Mouse (Mus musculus): ENCODE data around the gene Gm17124.
"Not testable (repeated sequence)": the region's sequence is repeated elsewhere in the genome, so short reads cannot be mapped to it uniquely, and the experiment has no call there.

The Gm17124 gene

GRCm38 (mm10) chr14:42599782-42600181 lies at the start of gene Gm17124:
Gene Gm17124 (minus strand): TSS chr14:42599882.
- in situ Hi-C loops (cut with MboI; ENCODE audit: low pct_unique_long_range_greater_than_20kb in 1 of 2, low sequenced_read_pairs in 2 of 2, unreplicated experiment in 1 of 2), result not testable (repeated sequence)

DNA sequence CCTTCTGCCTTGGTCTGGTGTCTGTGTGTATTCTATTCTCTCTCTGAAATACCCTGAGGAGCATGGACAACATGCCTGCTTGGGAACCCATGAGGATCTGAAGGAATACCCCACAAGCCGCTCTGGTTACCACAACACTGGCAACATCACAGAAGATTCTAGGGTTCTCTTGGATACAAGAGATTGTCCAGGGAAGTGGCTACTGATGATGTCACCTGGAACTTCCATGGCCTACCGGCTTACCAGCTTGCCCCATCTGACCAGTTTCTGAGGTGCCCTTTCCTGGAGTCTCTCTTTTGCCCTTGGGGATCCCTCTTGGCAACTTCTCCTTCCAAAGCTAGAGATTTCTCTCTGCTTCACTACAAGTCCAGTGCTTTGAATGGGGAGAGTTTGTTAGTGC lies 42.1 kb upstream of the Gm17124 start, which contains the start of gene Gm3633:
Gene Gm3633, minus strand, starts transcription at position 101 of the 400 bp plus-strand sequence.
- in situ Hi-C loops (cut with MboI; ENCODE audit: low pct_unique_long_range_greater_than_20kb in 1 of 2, low sequenced_read_pairs in 2 of 2, unreplicated experiment in 1 of 2), result not testable (repeated sequence)

Data from mouse embryonic stem cell (cell line).